Mouse (Mus musculus): ENCODE data around the gene Fbxl15.

Fbxl15 gene

GRCm38 (mm10) chr19:46347936-46348668, 20.1 kb downstream of the Fbxl15 start:
- in situ Hi-C loops (cut with MseI, MboI) = no loop called here

DNA sequence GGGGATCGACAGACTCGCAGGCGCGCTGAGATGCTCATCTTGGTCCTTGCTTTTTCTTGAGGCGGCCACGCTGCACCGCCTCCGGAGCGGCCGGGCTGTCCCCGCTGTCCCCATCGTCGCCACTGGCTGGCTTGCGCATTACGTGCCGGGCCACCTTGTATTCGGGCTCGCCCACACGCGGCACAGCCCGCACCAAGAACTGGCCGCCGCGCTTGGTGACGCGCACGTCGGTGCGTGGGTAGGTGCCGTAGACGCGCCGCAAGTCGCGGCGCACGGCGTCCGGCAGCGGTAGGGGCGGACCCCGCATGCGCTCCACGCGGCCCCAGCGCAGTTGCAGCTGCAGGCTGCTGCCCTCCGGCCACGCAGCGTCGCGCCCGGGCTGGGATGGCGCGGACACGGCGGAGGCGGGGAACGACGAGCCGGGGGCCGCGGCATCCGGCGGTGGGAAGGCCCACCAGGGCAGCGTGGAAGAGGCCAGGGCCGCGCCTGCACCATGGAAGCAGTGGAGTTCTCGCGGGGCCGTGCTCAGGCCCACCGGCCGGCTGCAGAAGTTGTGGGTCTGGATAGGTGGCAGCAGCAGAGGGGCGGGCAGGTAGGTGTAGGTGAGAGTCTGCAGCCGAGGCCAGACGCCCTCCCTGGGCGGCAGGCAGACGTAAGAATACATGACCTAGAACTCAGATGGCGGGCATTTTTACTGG, 20.9 kb downstream of the Fbxl15 start:
- in situ Hi-C loops (cut with MseI, MboI) = no loop called here

- in situ Hi-C loops (cut with MseI, MboI) = no loop called here
These were observed 21.6 kb downstream of the Fbxl15 start for GRCm38 (mm10) chr19:46349550-46349949.

GRCm38 (mm10) chr19:46350168-46350932, 22.4 kb downstream of the Fbxl15 start, which contains the start of gene 2310034G01Rik:
2310034G01Rik (minus strand) TSS chr19:46350302.
- in situ Hi-C loops (cut with MseI, MboI) = no loop called here

DNA sequence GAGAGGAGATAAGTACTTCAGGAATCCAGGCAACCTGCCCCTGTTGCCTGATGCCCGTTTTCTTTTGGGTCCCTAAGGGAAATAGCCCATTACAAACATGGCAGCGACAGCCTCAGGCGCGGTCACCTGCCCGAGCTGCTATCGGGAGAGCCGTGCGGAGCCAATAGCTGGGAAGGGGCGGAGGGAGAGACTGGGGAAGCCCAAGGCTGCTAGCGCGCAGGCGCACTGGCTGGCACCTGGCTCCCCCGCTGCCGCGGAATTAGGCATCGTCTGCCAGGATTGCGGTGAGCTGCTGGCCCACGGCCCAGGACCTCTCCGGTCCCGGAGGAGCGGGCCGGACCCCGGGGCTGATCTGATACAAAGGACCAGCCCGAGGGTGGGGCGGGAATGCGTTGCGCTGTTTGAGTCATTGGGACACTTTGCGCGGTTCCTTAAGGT, 28.7 kb downstream of the Fbxl15 start:
- in situ Hi-C loops (cut with MseI, MboI) = no loop called here

GRCm38 (mm10) chr19:46357344-46358280, 29.6 kb downstream of the Fbxl15 start:
- in situ Hi-C loops (cut with MseI, MboI) = no loop called here

DNA sequence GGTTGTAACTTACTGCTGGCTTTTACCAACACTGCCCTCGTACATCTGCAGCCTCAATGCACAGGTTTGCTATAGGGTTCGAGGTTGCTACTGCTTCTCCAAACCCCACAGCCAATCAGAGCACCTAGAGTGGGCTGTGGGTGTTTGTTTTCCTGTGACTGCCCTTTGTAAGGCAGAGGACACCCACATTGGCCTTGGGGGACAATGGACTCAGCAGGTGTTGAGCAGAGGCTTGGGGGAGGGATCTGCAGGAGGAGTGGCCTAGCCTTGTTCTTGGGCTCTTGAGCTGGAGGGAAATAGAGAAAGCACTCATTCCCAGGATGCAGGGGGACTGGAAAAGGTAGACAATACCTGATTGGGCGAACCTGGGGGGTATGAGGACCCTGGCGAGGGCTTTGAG, 30.4 kb downstream of the Fbxl15 start:
- in situ Hi-C loops (cut with MseI, MboI) = no loop called here

DNA sequence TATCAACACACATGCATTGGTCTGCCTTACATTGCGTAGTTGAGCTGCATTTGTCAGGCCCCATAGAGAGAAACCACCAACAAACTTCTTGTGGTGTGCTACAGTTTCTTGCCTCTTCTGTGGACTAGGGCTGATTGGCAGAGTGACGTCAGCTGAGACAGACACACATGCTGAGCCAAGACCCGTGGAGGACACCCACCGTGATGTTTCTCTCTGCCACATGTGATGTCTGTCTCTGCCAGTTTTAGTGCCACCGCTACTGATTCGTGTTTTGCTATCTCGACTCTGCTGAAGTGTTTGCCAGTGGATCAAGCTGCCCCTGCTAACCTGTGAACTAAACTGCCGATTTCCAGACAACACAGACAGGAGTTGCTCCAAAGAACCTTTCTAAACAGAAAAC, 34.1 kb downstream of the Fbxl15 start:
- in situ Hi-C loops (cut with MseI, MboI) = no loop called here

DNA sequence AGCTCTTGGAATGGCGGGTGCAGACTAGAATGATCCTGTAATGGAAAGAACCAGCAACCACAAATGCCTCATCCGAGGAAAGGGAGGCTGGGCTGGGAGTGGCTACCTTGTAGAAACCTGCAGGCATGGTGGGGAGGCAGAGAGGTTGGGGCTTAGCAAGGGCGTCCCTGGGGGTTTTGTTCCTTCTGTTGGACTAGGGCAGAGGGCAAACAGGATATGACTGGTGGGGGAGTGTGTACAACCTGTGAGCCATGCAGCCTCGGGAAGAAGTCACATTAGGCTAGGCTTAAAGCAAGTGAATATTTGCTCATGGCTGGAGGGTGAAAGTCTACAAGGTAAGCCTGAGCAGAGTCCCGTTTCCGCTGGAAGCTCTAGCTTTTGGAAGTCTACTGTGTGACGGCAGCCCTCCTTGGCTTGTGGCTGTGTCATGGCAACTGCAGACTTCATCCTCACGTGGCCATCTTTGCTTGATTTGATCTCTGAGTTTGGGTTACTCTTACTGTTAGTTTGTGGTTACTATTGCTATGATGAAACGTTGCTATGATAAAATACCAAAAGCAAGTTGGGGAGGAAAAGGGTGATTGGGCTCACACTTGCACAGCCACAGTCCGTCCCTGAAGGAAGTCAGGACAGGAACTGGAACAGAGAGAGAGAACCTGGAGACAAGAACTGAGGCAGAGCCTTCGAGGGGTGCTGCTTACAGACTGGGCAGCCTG, 35.5 kb downstream of the Fbxl15 start:
- in situ Hi-C loops (cut with MseI, MboI) = no loop called here

DNA sequence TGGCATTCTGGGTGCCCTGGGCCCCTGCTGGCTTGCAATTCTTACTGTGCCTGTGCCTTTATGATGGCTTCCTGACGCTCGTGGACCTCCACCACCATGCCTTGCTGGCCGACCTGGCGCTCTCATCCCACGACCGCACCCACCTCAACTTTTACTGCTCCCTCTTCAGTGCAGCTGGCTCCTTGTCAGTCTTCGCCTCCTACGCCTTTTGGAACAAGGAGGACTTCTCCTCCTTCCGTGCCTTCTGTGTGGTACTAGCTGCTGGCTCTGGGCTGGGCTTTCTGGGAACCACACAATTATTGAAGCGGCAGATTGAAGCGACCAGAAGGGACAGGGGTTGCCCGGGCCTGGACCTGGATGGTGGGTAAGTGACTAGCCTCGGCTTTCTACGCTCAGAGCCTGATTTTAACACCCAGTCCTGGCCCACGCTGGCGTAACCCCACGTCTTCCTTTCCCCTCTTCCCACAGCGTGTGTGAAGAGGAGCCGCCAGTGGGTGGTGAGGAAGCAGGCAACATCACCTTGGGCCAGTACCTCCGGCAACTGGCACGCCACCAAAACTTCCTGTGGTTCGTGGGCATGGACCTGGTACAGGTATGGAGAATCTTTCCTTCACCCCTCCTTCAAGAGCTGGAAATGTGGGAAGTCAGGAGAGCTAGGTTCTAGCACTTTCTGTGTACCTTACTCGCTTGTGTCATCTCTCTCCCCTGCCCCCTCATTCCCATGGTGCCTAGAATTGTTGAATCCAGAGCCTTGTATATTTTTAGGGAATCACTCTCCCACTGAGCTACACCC, 40.0 kb downstream of the Fbxl15 start:
- in situ Hi-C loops (cut with MseI, MboI) = no loop called here

- in situ Hi-C loops (cut with MseI, MboI) = no loop called here
These were observed 41.2 kb downstream of the Fbxl15 start for GRCm38 (mm10) chr19:46369204-46369603.

GRCm38 (mm10) chr19:46374477-46375088, 46.6 kb downstream of the Fbxl15 start:
- in situ Hi-C loops (cut with MseI, MboI) = no loop called here

DNA sequence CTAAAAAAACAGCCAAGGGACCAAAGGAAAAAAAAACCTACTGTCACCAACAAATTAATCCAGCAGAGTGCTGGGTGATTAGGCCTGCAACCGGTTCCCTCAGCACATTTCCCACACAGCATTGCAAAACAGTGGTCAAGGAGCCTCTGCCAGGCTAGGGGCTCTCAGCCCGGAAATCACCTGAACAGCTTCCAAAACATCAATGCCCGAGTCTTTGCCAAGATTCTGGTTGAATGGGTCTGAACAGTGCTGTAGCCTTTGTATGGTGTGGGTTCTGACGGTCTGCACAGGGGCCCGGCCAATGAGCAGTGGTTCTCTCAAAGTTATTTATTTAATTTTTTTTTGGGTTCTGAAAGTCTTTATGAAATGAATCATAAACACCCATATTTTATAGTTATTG, 47.5 kb downstream of the Fbxl15 start:
- in situ Hi-C loops (cut with MseI, MboI) = no loop called here

- in situ Hi-C loops (cut with MseI, MboI) = no loop called here
These were observed 47.9 kb downstream of the Fbxl15 start for GRCm38 (mm10) chr19:46375891-46376290.
